Mouse (Mus musculus): ENCODE measurements around the gene Myo1e.

DNA sequence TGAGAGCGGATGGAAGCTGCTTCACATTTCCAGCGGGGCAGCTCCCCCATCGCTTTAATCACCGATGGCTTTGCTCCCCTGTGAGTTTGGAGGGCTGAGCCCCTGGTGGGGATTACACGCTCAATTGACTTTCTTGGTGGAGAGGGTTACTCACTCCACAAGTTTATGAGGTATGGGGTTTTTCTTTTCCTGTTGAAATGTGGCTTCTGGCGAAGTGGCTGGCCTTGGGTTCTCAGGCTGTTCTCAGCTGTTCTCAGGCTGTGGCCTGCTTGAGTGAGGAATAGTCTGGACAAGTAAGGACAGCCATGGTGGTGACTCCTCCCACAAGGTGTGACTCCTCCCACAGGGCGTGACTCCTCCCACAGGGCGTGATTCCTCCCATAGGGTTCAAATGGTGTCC is 149.1 kb downstream of the Myo1e start:
- TF ChIP-seq CTCF (IDR thresholded peaks at IDR 0.05; ENCODE audit: control insufficient read depth, insufficient read depth, insufficient read length): no peak
- TF ChIP-seq MYOD1 (IDR thresholded peaks at IDR 0.05; ENCODE audit: control insufficient read depth, insufficient read length, low read depth): no peak
- no peak for TF ChIP-seq MYOG (IDR thresholded peaks at IDR 0.05; ENCODE audit: control insufficient read depth, extremely low read depth, insufficient read length)
- TF ChIP-seq USF1 (IDR thresholded peaks at IDR 0.05; ENCODE audit: low read depth): no peak
- TF ChIP-seq CEBPB (IDR thresholded peaks at IDR 0.05; ENCODE audit: low read depth): no peak
- no peak for TF ChIP-seq MAX (IDR thresholded peaks at IDR 0.05)
- TF ChIP-seq FOSL1 (IDR thresholded peaks at IDR 0.05; ENCODE audit: insufficient read depth, low read length, poor library complexity, severe bottlenecking): no peak

Measured in C2C12 (cell line).